ENCODE assay signal across 8 mouse cellular contexts in the genomic region with DNA sequence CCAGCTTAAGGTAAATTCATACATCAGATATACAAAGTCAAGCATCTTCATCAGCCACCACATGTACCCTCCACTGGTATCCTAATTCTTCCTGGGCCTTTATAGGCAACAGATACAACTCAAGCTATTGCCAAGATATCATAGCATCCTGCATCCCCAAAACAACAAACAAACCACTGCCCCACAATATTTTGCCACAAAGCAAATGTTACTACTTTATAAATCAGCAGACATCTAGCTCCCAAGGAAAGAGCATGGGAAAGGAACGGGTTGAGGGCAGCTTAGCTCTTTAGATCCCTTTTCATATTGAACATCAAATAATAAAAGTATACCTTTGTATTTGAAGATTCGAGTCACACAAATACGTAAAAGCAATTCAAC. TPM values are rescaled to one million over a fixed set of nuclear protein-coding genes. Genes with fewer than 3 reads are reported as not detected.
DNase-seq lines count a peak whose midpoint lies in the region; ATAC-seq and TF ChIP-seq lines count a peak whose summit lies in the region.

No protein-coding gene starts in this region.

- peak overlapping the region; percentile 71 for H3K4me3 ChIP-seq in lung, embryonic 16.5 days (ENCODE audit: low read length)
- peak overlapping the region; percentile 86 for H3K4me3 ChIP-seq in embryonic fibroblast, embryonic 13.5 days (ENCODE audit: insufficient read depth, low read length)
- H3K4me3 ChIP-seq in limb, embryonic 10.5 days = peak overlapping the region; percentile 72
- H3K4me3 ChIP-seq in neural tube, embryonic 15.5 days (replicated peaks) = peak overlapping the region; percentile 59

- no peaks in the 10 kb centered on the region for H3K27me3 ChIP-seq in lung, embryonic 16.5 days (ENCODE audit: control insufficient read depth, insufficient read depth, low read depth, low read length)
- H3K27me3 ChIP-seq in limb, embryonic 10.5 days (ENCODE audit: low read depth, poor library complexity, severe bottlenecking) = no peaks in the 10 kb centered on the region
- no peaks in the 10 kb centered on the region for H3K27me3 ChIP-seq in neural tube, embryonic 15.5 days (replicated peaks)

- peak overlapping the region; percentile 96 for H3K27ac ChIP-seq in lung, embryonic 16.5 days (ENCODE audit: low read length)
- H3K27ac ChIP-seq in embryonic fibroblast, embryonic 13.5 days (ENCODE audit: insufficient read depth, low read length) = peak overlapping the region; percentile 97
- peak overlapping the region; percentile 98 for H3K27ac ChIP-seq in limb, embryonic 10.5 days
- peak overlapping the region; percentile 69 for H3K27ac ChIP-seq in neural tube, embryonic 15.5 days (replicated peaks)

- no peak for ATAC-seq in lung, embryonic 16.5 days (ENCODE audit: low read depth)
- no peak for ATAC-seq in neural tube, embryonic 15.5 days (ENCODE audit: low FRiP score)
- no peak for ATAC-seq in megakaryocyte progenitor cell, adult 5-6 weeks (replicated peaks; ENCODE audit: poor library complexity)

- H3K36me3 ChIP-seq in lung, embryonic 16.5 days (ENCODE audit: control insufficient read depth, insufficient read depth, low read length) = no peaks in the 10 kb centered on the region
- peaks cover 21% of the 10 kb centered on the region for H3K36me3 ChIP-seq in limb, embryonic 10.5 days
- H3K36me3 ChIP-seq in neural tube, embryonic 15.5 days = no peaks in the 10 kb centered on the region

- peak overlapping the region; percentile 90 for H3K9ac ChIP-seq in lung, embryonic 16.5 days (ENCODE audit: low read length)
- peak overlapping the region; percentile 63 for H3K9ac ChIP-seq in neural tube, embryonic 15.5 days (replicated peaks)

- no peak for TF ChIP-seq CTCF in embryonic fibroblast, embryonic 13.5 days (IDR thresholded peaks at IDR 0.05; ENCODE audit: borderline replicate concordance, insufficient read depth, low read length)

- H3K9me3 ChIP-seq in lung, embryonic 16.5 days (ENCODE audit: control insufficient read depth, low read length) = no peaks in the 10 kb centered on the region
- no peaks in the 10 kb centered on the region for H3K9me3 ChIP-seq in limb, embryonic 10.5 days (replicated peaks)
- H3K9me3 ChIP-seq in neural tube, embryonic 15.5 days (replicated peaks) = no peaks in the 10 kb centered on the region

- H3K4me2 ChIP-seq in lung, embryonic 16.5 days (ENCODE audit: low read depth, low read length) = peak overlapping the region; percentile 84
- peak overlapping the region; percentile 61 for H3K4me2 ChIP-seq in neural tube, embryonic 15.5 days

- 7% methylated on average over 3 of the region's 3 CpGs for WGBS in lung, embryonic 16.5 days
- 18% methylated on average over 3 of the region's 3 CpGs for WGBS in limb, embryonic 10.5 days
- WGBS in neural tube, embryonic 15.5 days = 4% methylated on average over 3 of the region's 3 CpGs

- DNase-seq in lung, postnatal 36 days = no peak
- DNase-seq in limb, embryonic 10.5 days (ENCODE audit: low spot score) = no peak
- no peak for DNase-seq in frontal cortex, postnatal 14 days (ENCODE audit: low spot score in 2 of 2)
- no peak for DNase-seq in adrenal gland, adult 8-10 months

- peaks cover 9% of the 10 kb centered on the region; the same call in 1 of the 2 replicates for H3K4me1 ChIP-seq in lung, embryonic 16.5 days (replicated peaks; ENCODE audit: control insufficient read depth, insufficient read depth, low read length)
- H3K4me1 ChIP-seq in embryonic fibroblast, embryonic 13.5 days (ENCODE audit: control insufficient read depth, insufficient read depth, low read length) = 0 out of 2 replicates have a peak, but pooled peaks cover 4% of the 10 kb centered on the region
- H3K4me1 ChIP-seq in limb, embryonic 10.5 days = peaks cover 14% of the 10 kb centered on the region
- H3K4me1 ChIP-seq in neural tube, embryonic 15.5 days = 0 out of 2 replicates have a peak, but pooled peaks cover 7% of the 10 kb centered on the region

- no peak for TF ChIP-seq POLR2A in embryonic fibroblast, embryonic 13.5 days (IDR thresholded peaks at IDR 0.05; ENCODE audit: low read depth, low read length)

RNA-seq across cellular contexts. Expression of gene Nfkbiz, which starts 0.6 kb away (rescaled TPM):
- polyA plus RNA-seq in lung, embryonic 16.5 days (2015; fragmentation: Nextera tagmentation; extraction: Ambion mirVana) = 10.4 and 11.0 TPM in 2 replicates
- 13.7 and 23.2 TPM in 2 replicates for polyA plus RNA-seq in embryonic fibroblast, embryonic 13.5 days (2011; ENCODE audit: insufficient read length, low read depth, missing spikeins)
- 2.6 and 3.0 TPM in 2 replicates for polyA plus RNA-seq in limb, embryonic 10.5 days (2016; fragmentation: Nextera tagmentation; extraction: Ambion mirVana)
- 2.0 and 3.3 TPM in 2 replicates for polyA plus RNA-seq in neural tube, embryonic 15.5 days (2015; fragmentation: Nextera tagmentation; extraction: Ambion mirVana)
- 12.3 and 24.5 TPM in 2 replicates for total RNA-seq in megakaryocyte progenitor cell, adult 5-6 weeks (2015)
- 8.0 and 13.7 TPM in 2 replicates for total RNA-seq in megakaryocyte progenitor cell, adult 5-6 weeks (2017)
- 1 to 10 TPM; 3.4 to 8.0 (median 5.0) TPM for total RNA-seq in adrenal gland, adult 8-10 months (2022)

RNA-seq across cellular contexts. Expression of gene Nxpe3, which starts 57.0 kb away (rescaled TPM):
- 0.99 and 1.1 TPM in 2 replicates for polyA plus RNA-seq in lung, embryonic 16.5 days (2015; fragmentation: Nextera tagmentation; extraction: Ambion mirVana)
- polyA plus RNA-seq in embryonic fibroblast, embryonic 13.5 days (2011; ENCODE audit: insufficient read length, low read depth, missing spikeins) = 1.1 and 1.4 TPM in 2 replicates
- 0.55 and 0.82 TPM in 2 replicates for polyA plus RNA-seq in limb, embryonic 10.5 days (2016; fragmentation: Nextera tagmentation; extraction: Ambion mirVana)
- 1.4 and 1.7 TPM in 2 replicates for polyA plus RNA-seq in neural tube, embryonic 15.5 days (2015; fragmentation: Nextera tagmentation; extraction: Ambion mirVana)
- total RNA-seq in megakaryocyte progenitor cell, adult 5-6 weeks (2015) = 4.4 and 6.3 TPM in 2 replicates
- 4.4 and 6.9 TPM in 2 replicates for total RNA-seq in megakaryocyte progenitor cell, adult 5-6 weeks (2017)
- 1 to 10 TPM; 2.0 to 3.4 (median 2.7) TPM for total RNA-seq in adrenal gland, adult 8-10 months (2022)
